Mouse (Mus musculus) embryonic fibroblast, embryonic 13.5 days (primary cell): Measurements from ENCODE around the gene Astn2.

Source experiments
- CTCF ChIP-seq: IDR thresholded peaks from 2 replicates; pipeline ENCODE4 v1.5.1; 2011; ENCODE audit warnings: mild to moderate bottlenecking, control low read depth, low read length, moderate library complexity, borderline replicate concordance; ENCODE audit not compliant: insufficient read depth
- POLR2A ChIP-seq: IDR thresholded peaks from 2 replicates; pipeline ENCODE4 v1.6.1; 2011; ENCODE audit warnings: low read depth, mild to moderate bottlenecking, control low read depth, low read length, moderate library complexity

DNA sequence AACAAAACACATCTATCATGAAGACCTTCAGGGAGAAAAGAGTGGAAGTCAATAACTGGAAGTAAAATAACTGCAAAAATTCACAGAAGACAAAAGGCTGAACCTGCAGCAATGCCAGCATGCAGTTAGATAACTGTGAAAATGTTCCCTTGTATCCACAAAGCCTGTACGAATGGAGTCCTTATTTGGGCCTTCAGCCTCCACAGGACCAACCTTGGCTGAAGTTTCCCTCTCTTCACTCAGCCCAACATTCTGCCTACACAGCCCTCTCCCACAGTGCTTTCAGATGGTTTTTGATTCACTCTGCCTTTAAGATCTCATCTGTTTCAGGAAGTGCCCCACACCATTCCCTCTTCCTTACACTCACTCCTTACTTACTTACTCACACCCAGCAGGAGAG is 376.5 kb downstream of the Astn2 start:
- TF ChIP-seq POLR2A (no peak), CTCF (no peak)
